Mouse (Mus musculus) limb, embryonic 11.5 days (tissue): ENCODE results near the gene Gm10663. TPM values are rescaled to one million over a fixed set of nuclear protein-coding genes. Genes with fewer than 3 reads are reported as not detected.

Experiments used
- ATAC-seq: fragments of 200-750 bp; cut with Nextera tagmentation; 2 replicates; pipeline ENCODE4 v1.8.0; 2017; ENCODE audit warnings: low read depth; ENCODE audit not compliant: insufficient number of reproducible peaks, low FRiP score, low TSS enrichment
- DNase-seq: peaks from one replicate; pipeline ENCODE4 v3.0.0-alpha.2; 2015; ENCODE audit warnings: low spot score
- H3K27ac ChIP-seq: fragments of 300-500 bp; sonication (generic); replicated peaks from 2 replicates; pipeline ENCODE4 v1.5.1; 2014; ENCODE audit warnings: low read depth, mild to moderate bottlenecking, low read length
- H3K27me3 ChIP-seq: fragments of 300-500 bp; sonication (generic); 2 replicates; pipeline ENCODE4 v1.6.1; 2014; ENCODE audit warnings: mild to moderate bottlenecking, low read length, mixed read lengths; ENCODE audit not compliant: control insufficient read depth, insufficient read depth
- H3K36me3 ChIP-seq: fragments of 300-500 bp; sonication (generic); 2 replicates; pipeline ENCODE4 v1.6.1; 2014; ENCODE audit warnings: mild to moderate bottlenecking, low read length, moderate library complexity, mixed read lengths; ENCODE audit not compliant: control insufficient read depth, insufficient read depth
- H3K4me1 ChIP-seq: fragments of 300-500 bp; sonication (generic); 2 replicates; pipeline ENCODE4 v1.6.1; 2014; ENCODE audit warnings: low read length, mixed read lengths; ENCODE audit not compliant: control insufficient read depth, insufficient read depth
- H3K4me2 ChIP-seq: fragments of 300-500 bp; sonication (generic); 2 replicates; pipeline ENCODE4 v1.6.1; 2014; ENCODE audit warnings: low read depth, mild to moderate bottlenecking, moderate library complexity; ENCODE audit not compliant: severe bottlenecking
- H3K4me3 ChIP-seq: fragments of 300-500 bp; sonication (generic); 2 replicates; pipeline ENCODE4 v1.5.1; 2014; ENCODE audit warnings: low read depth, low read length
- H3K9ac ChIP-seq: fragments of 300-500 bp; sonication (generic); 2 replicates; pipeline ENCODE4 v1.6.1; 2014; ENCODE audit warnings: mild to moderate bottlenecking, low read length
- H3K9me3 ChIP-seq: fragments of 300-500 bp; sonication (generic); 2 replicates; pipeline ENCODE4 v1.6.1; 2016; ENCODE audit warnings: low read length; ENCODE audit not compliant: control insufficient read depth
- WGBS: fragments of 180-500 bp; shearing (Covaris S2); extraction: QIAGEN DNeasy Blood & Tissue Kit; methylation state at CpG from one replicate; pipeline ENCODE4 v1.1.7; 2014; 5-methylcytosine and 5-hydroxymethylcytosine counted together
- microRNA-seq: library from miRNA; unstranded; fragments of <30 nt; microRNA quantifications from one replicate; pipeline ENCODE4, GENCODE M21; 2016
- polyA plus RNA-seq: library from polyadenylated mRNA; unstranded; fragments of >200 nt; fragmentation: Nextera tagmentation; extraction: Ambion mirVana; gene quantifications from 2 replicates; pipeline ENCODE4 v1.2.1, GENCODE M21; 2014

The Gm10663 gene
- polyA plus RNA-seq, 1 experiment from 2014 or later = not detected

- H3K4me1 ChIP-seq = no peaks in the 10 kb centered on the region
- DNase-seq (no peak), ATAC-seq (no peak)
- no peak overlapping the region for H3K9ac ChIP-seq
- H3K27me3 ChIP-seq = no peaks in the 10 kb centered on the region
- no peak overlapping the region for H3K4me2 ChIP-seq
- no peaks in the 10 kb centered on the region for H3K36me3 ChIP-seq
- H3K4me3 ChIP-seq = no peak overlapping the region
- no peak overlapping the region for H3K27ac ChIP-seq
- WGBS = 81% methylated on average over 1 of the region's 1 CpGs
- H3K9me3 ChIP-seq = no peaks in the 10 kb centered on the region
These were observed 51.2 kb downstream of the Gm10663 start for GRCm38 (mm10) chr8:65126014-65126413.

GRCm38 (mm10) chr8:65126454-65126853 lies 51.6 kb downstream of the Gm10663 start:
- no peak overlapping the region for H3K9ac ChIP-seq
- ATAC-seq = no peak

More at GRCm38 (mm10) chr8:65126454-65126853, 51.6 kb downstream of the Gm10663 start:
- Histone ChIP-seq H3K27me3 (no peaks in the 10 kb centered on the region), H3K36me3 (no peaks in the 10 kb centered on the region), H3K4me1 (no peaks in the 10 kb centered on the region), H3K9me3 (no peaks in the 10 kb centered on the region), H3K4me3 (no peak overlapping the region), H3K27ac (no peak overlapping the region), H3K4me2 (no peak overlapping the region)
- 78% methylated on average over 3 of the region's 3 CpGs for WGBS
- DNase-seq = no peak

Small RNAs within 50 kb of the gene (microRNA-seq; reads per million reads assigned to microRNA genes)
- gene Gm24333 = not detected

Other genes starting within 250 kb of the Gm10663 start
- 10.4 and 12.0 TPM in 2 replicates for gene Klhl2, start 225.0 kb upstream of the Gm10663 start, polyA plus RNA-seq
- gene Tmem192, start 127.8 kb upstream of the Gm10663 start, polyA plus RNA-seq = 15.2 and 16.7 TPM in 2 replicates
- not detected in 2 replicates for gene Trim75, start 87.2 kb upstream of the Gm10663 start, polyA plus RNA-seq
- gene Trim61, start 56.5 kb upstream of the Gm10663 start, polyA plus RNA-seq = 0.16 TPM in 1 of 2 replicates, not detected in the other
- not detected in 2 replicates for gene Trim60, start 56.4 kb upstream of the Gm10663 start, polyA plus RNA-seq
- 4.6 and 5.7 TPM in 2 replicates for gene Apela, start 37.7 kb upstream of the Gm10663 start, polyA plus RNA-seq
- not detected in 2 replicates for gene BC030870, start 54.5 kb downstream of the Gm10663 start, polyA plus RNA-seq